Mouse (Mus musculus) spleen, adult 12 weeks (tissue): ENCODE measurements around the gene Marcksl1.
A peak's percentile ranks its signal among the peaks of the same experiment; 100 is the strongest.

Experiments
- DNase-seq: peaks from one replicate; pipeline ENCODE4 v3.0.0; 2022; ENCODE audit warnings: low spot score

Marcksl1 gene

DNA sequence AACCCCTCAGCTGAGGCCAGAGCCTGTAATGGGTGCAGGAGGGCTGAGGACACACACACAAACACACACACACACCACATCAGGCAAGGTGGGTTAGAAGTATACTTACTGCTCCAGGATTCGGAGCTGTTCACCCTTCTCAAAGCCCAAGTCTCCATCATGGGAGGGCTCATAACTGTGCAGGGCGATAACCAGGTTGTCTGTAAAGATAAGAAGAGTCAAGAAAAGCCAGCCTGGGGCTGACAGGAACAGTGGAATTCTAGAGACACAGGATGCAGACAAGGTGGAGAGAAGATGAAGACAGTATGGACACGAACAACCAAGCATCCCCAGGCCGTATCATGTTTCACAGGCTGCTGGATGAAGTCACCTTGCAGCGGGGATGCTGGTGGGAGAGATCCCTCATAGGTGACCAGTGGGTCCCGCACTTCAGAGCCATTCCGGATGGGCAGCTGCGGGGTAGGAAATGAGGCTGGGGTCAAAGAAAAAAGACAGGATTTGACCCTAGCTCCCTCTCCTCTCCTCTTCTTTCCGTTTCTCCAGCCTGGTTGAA is 44.0 kb downstream of the Marcksl1 start:
- DNase-seq, result peak; percentile 41

GRCm38 (mm10) chr4:129558321-129558955 is 45.1 kb downstream of the Marcksl1 start:
- no peak for DNase-seq

DNA sequence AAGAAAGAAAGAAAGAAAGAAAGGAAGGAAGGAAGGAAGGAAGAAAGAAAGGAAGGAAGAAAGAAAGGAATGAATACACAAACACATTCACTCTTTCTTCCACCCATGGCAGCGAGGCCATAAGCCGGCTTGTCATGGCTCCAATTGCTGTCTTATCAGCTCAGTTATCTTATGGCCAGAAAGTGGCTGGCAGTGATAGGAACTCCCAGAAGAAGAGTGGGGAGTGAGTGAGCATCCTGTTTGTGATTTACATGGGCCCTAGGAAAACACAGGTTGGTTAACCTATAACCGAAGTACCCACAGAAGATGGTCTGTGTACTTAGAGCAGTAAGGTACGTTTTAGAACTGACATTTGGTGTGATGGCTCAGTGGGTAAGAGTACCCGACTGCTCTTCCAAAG is 47.8 kb downstream of the Marcksl1 start:
- no peak for DNase-seq

- DNase-seq, result no peak
Measured at GRCm38 (mm10) chr4:129563718-129564117, 50.3 kb downstream of the Marcksl1 start.

DNA sequence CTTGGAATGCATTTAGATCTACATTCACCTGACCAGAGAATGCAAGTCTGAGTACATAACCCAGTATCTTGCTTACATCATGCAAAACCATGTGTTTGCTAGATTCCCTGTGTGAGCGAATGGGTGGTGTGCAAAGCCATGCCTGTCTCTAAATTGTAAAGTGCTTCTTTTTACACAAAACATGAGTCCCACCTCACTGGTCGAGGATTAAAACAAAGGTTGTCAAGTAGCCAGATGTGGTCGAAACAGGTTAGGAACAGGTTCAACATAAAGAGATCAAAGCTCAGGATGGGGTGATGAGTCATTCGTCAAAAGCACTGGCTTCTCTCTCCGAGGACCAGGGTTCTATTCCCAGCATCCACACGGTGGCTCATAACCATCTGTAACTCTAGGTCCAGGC is 51.8 kb downstream of the Marcksl1 start:
- DNase-seq, result no peak
